Mouse (Mus musculus) lung, embryonic 16.5 days (tissue): ENCODE measurements around the gene Klrc2. TPM values are rescaled to one million over a fixed set of nuclear protein-coding genes. Genes with fewer than 3 reads are reported as not detected.

Source experiments
- microRNA-seq: library from miRNA; unstranded; fragments of <30 nt; microRNA quantifications from one replicate; pipeline ENCODE4, GENCODE M21; 2016
- polyA plus RNA-seq: library from polyadenylated mRNA; unstranded; fragments of >200 nt; fragmentation: Nextera tagmentation; extraction: Ambion mirVana; gene quantifications from 2 replicates; pipeline ENCODE4 v1.2.1, GENCODE M21; 2015

Gene Klrc2
- polyA plus RNA-seq, 1 experiment from 2014 or later = not detected

Small RNA genes lying within 50 kb of the gene (microRNA-seq; reads per million reads assigned to microRNA genes)
- not detected for gene Mir680-1

Other genes starting within 250 kb of the Klrc2 start
- gene Clec1a, start 208.7 kb downstream of the Klrc2 start, polyA plus RNA-seq = 35.9 and 37.0 TPM in 2 replicates
- 0.11 and 0.15 TPM in 2 replicates for gene Olr1, start 153.5 kb downstream of the Klrc2 start, polyA plus RNA-seq
- gene Tmem52b, start 148.1 kb downstream of the Klrc2 start, polyA plus RNA-seq = 0.09 TPM in 1 of 2 replicates, not detected in the other
- gene Gabarapl1, start 127.5 kb downstream of the Klrc2 start, polyA plus RNA-seq = 48.0 and 48.3 TPM in 2 replicates
- gene Klre1, start 82.8 kb downstream of the Klrc2 start, polyA plus RNA-seq = not detected in 2 replicates
- gene Klrd1, start 68.9 kb downstream of the Klrc2 start, polyA plus RNA-seq = 0.51 and 2.0 TPM in 2 replicates
- 0.30 and 0.52 TPM in 2 replicates for gene Klrk1, start 36.8 kb downstream of the Klrc2 start, polyA plus RNA-seq
- not detected in 2 replicates for gene Klrc3, start 17.4 kb downstream of the Klrc2 start, polyA plus RNA-seq
- 0.15 and 0.20 TPM in 2 replicates for gene Klrc1, start 18.3 kb upstream of the Klrc2 start, polyA plus RNA-seq
- gene Klri1, start 56.4 kb upstream of the Klrc2 start, polyA plus RNA-seq = not detected in 2 replicates
- gene Klri2, start 79.8 kb upstream of the Klrc2 start, polyA plus RNA-seq = not detected in 2 replicates
- gene Gm156, start 123.6 kb upstream of the Klrc2 start, polyA plus RNA-seq = not detected in 2 replicates
- not detected in 2 replicates for gene Gm17631, start 202.0 kb upstream of the Klrc2 start, polyA plus RNA-seq
- gene Klra17, start 216.0 kb upstream of the Klrc2 start, polyA plus RNA-seq = not detected in 2 replicates